Mouse (Mus musculus): ENCODE data around the gene Adcy5. TPM values are rescaled to one million over a fixed set of nuclear protein-coding genes. Genes with fewer than 3 reads are reported as not detected.

Gene Adcy5
- total and polyA plus RNA-seq, 2 experiments from 2014 or later: 11.3 to 81.4 TPM

- Histone ChIP-seq H3K4me2 (ENCODE audit: low read depth, low read length) (no peak overlapping the region), H3K9ac (replicated peaks; ENCODE audit: low read depth, low read length) (no peak overlapping the region), H3K27ac (ENCODE audit: low read depth) (no peak overlapping the region), H3K4me1 (ENCODE audit: control insufficient read depth, insufficient read depth) (peaks cover 14% of the 10 kb centered on the region), H3K4me3 (ENCODE audit: low read depth, low read length) (no peak overlapping the region), H3K9me3 (replicated peaks; ENCODE audit: control insufficient read depth, low read length) (no peaks in the 10 kb centered on the region), H3K36me3 (replicated peaks; ENCODE audit: control insufficient read depth, insufficient read depth, low read length) (no peaks in the 10 kb centered on the region), H3K27me3 (ENCODE audit: control insufficient read depth, insufficient read depth, low read length) (no peaks in the 10 kb centered on the region)
- DNase-seq (ENCODE audit: low spot score): no peak
- WGBS: 87% methylated on average over 5 of the region's 5 CpGs
- no peak for ATAC-seq (ENCODE audit: insufficient read depth, low read depth)
- TF ChIP-seq EP300 (IDR thresholded peaks at IDR 0.05; ENCODE audit: low read depth): no peak
- TF ChIP-seq CTCF (IDR thresholded peaks at IDR 0.05; ENCODE audit: low read depth): no peak
Observed at GRCm38 (mm10) chr16:35127270-35127669, 27.4 kb upstream of the Adcy5 start.

- H3K27me3 ChIP-seq (ENCODE audit: control insufficient read depth, insufficient read depth, low read length): no peaks in the 10 kb centered on the region
Observed at GRCm38 (mm10) chr16:35130172-35130571, 24.5 kb upstream of the Adcy5 start.

DNA sequence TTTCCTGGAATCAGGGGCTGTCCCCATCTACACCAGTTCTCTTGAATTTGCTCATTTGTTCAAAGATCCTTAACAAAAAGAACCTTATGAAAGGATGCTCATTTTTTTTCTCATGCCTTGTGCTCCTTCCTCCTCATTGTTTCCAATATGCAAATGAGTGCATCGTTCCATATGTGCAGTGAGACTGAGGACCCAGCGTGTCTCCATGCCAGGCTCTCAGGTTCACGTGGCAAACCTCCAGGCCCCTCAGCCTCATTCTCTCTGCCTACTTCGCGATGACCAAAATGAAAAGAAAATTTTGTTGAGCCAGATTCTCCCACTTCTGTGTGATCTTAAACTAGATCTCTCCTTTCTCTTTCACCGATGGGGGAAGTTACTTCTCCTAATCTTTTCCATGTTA, 15.3 kb upstream of the Adcy5 start:
- no peak for DNase-seq (ENCODE audit: low spot score)

More at GRCm38 (mm10) chr16:35130172-35130571, 24.5 kb upstream of the Adcy5 start:
- Histone ChIP-seq H3K4me1 (ENCODE audit: control insufficient read depth, insufficient read depth) (peaks cover 14% of the 10 kb centered on the region), H3K36me3 (replicated peaks; ENCODE audit: control insufficient read depth, insufficient read depth, low read length) (no peaks in the 10 kb centered on the region), H3K4me3 (ENCODE audit: low read depth, low read length) (no peak overlapping the region), H3K4me2 (ENCODE audit: low read depth, low read length) (no peak overlapping the region), H3K9ac (replicated peaks; ENCODE audit: low read depth, low read length) (no peak overlapping the region), H3K27ac (ENCODE audit: low read depth) (peak overlapping the region; percentile 74), H3K9me3 (replicated peaks; ENCODE audit: control insufficient read depth, low read length) (no peaks in the 10 kb centered on the region)
- ATAC-seq (ENCODE audit: insufficient read depth, low read depth): peak; percentile 80
- WGBS: 23% methylated on average over 3 of the region's 3 CpGs
- peak; percentile 64 for DNase-seq (ENCODE audit: low spot score)
- no peak for TF ChIP-seq EP300 (IDR thresholded peaks at IDR 0.05; ENCODE audit: low read depth)
- no peak for TF ChIP-seq CTCF (IDR thresholded peaks at IDR 0.05; ENCODE audit: low read depth)

GRCm38 (mm10) chr16:35139873-35140619, 14.6 kb upstream of the Adcy5 start:
- Histone ChIP-seq H3K27me3 (ENCODE audit: control insufficient read depth, insufficient read depth, low read length) (no peaks in the 10 kb centered on the region), H3K36me3 (replicated peaks; ENCODE audit: control insufficient read depth, insufficient read depth, low read length) (no peaks in the 10 kb centered on the region), H3K9me3 (replicated peaks; ENCODE audit: control insufficient read depth, low read length) (no peaks in the 10 kb centered on the region), H3K27ac (ENCODE audit: low read depth) (no peak overlapping the region), H3K9ac (replicated peaks; ENCODE audit: low read depth, low read length) (no peak overlapping the region), H3K4me2 (ENCODE audit: low read depth, low read length) (peak overlapping the region; percentile 13), H3K4me3 (ENCODE audit: low read depth, low read length) (no peak overlapping the region), H3K4me1 (ENCODE audit: control insufficient read depth, insufficient read depth) (no peaks in the 10 kb centered on the region; the same call in 1 of the 2 replicates)
- peak; percentile 53; the same call in 1 of the 2 replicates for ATAC-seq (ENCODE audit: insufficient read depth, low read depth)
- 18% methylated on average over 11 of the region's 11 CpGs for WGBS
- DNase-seq (ENCODE audit: low spot score): peak; percentile 18
- no peak for TF ChIP-seq EP300 (IDR thresholded peaks at IDR 0.05; ENCODE audit: low read depth)
- no peak for TF ChIP-seq CTCF (IDR thresholded peaks at IDR 0.05; ENCODE audit: low read depth)

More for the DNA sequence above, 15.3 kb upstream of the Adcy5 start:
- no peak for ATAC-seq (ENCODE audit: insufficient read depth, low read depth)
- H3K9me3 ChIP-seq (replicated peaks; ENCODE audit: control insufficient read depth, low read length): no peaks in the 10 kb centered on the region
- H3K36me3 ChIP-seq (replicated peaks; ENCODE audit: control insufficient read depth, insufficient read depth, low read length): no peaks in the 10 kb centered on the region
- H3K4me1 ChIP-seq (ENCODE audit: control insufficient read depth, insufficient read depth): no peaks in the 10 kb centered on the region; the same call in 1 of the 2 replicates
- H3K4me3 ChIP-seq (ENCODE audit: low read depth, low read length): no peak overlapping the region
- TF ChIP-seq EP300 (IDR thresholded peaks at IDR 0.05; ENCODE audit: low read depth) (no peak), CTCF (IDR thresholded peaks at IDR 0.05; ENCODE audit: low read depth) (no peak)
- H3K4me2 ChIP-seq (ENCODE audit: low read depth, low read length): no peak overlapping the region
- no peak overlapping the region for H3K9ac ChIP-seq (replicated peaks; ENCODE audit: low read depth, low read length)
- no peaks in the 10 kb centered on the region for H3K27me3 ChIP-seq (ENCODE audit: control insufficient read depth, insufficient read depth, low read length)
- WGBS: 75% methylated on average over 6 of the region's 6 CpGs
- H3K27ac ChIP-seq (ENCODE audit: low read depth): no peak overlapping the region

DNA sequence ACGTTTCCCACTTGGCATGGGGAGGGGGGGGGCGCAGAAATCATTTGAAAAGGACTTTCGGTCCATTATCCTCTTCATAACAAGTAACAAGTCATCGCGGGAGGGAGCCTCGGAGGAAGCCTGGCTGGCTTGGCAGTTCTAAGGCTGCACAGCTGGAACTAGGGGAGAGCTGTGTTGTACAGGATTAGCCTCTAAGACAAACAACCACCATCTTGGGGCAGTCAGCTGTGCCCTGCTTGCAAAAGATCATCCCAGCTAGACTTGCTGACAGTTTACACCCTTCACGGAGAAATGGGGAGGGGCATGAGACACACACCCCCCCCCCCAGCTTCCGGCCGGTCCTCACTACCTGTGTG, 14.1 kb upstream of the Adcy5 start:
- TF ChIP-seq CTCF (IDR thresholded peaks at IDR 0.05; ENCODE audit: low read depth) (no peak), EP300 (IDR thresholded peaks at IDR 0.05; ENCODE audit: low read depth) (no peak)
- no peaks in the 10 kb centered on the region for H3K9me3 ChIP-seq (replicated peaks; ENCODE audit: control insufficient read depth, low read length)
- ATAC-seq (ENCODE audit: insufficient read depth, low read depth) (no peak), DNase-seq (ENCODE audit: low spot score) (no peak)
- no peaks in the 10 kb centered on the region for H3K36me3 ChIP-seq (replicated peaks; ENCODE audit: control insufficient read depth, insufficient read depth, low read length)
- H3K4me3 ChIP-seq (ENCODE audit: low read depth, low read length): no peak overlapping the region
- WGBS: 42% methylated on average over 9 of the region's 9 CpGs
- no peaks in the 10 kb centered on the region; the same call in 1 of the 2 replicates for H3K4me1 ChIP-seq (ENCODE audit: control insufficient read depth, insufficient read depth)
- no peak overlapping the region for H3K9ac ChIP-seq (replicated peaks; ENCODE audit: low read depth, low read length)
- H3K27me3 ChIP-seq (ENCODE audit: control insufficient read depth, insufficient read depth, low read length): no peaks in the 10 kb centered on the region
- peak overlapping the region; percentile 13; the same call in 1 of the 2 replicates for H3K4me2 ChIP-seq (ENCODE audit: low read depth, low read length)
- no peak overlapping the region for H3K27ac ChIP-seq (ENCODE audit: low read depth)

Measured in heart, postnatal 0 days (tissue).